Mouse (Mus musculus) ES-E14 (cell line): ENCODE measurements at regions not wholly inside any gene's neighbourhood (a gene's known extent, or its start where the extent isn't known, plus 50 kb on each side); places are given as distances from the start of the nearest gene placed in this dataset.

Source experiments
- CHD2 ChIP-seq: IDR thresholded peaks from 2 replicates; pipeline ENCODE4 v1.6.1; 2014; ENCODE audit warnings: mild to moderate bottlenecking, low read depth, low read length, inconsistent platforms
- HCFC1 ChIP-seq: IDR thresholded peaks from 2 replicates; pipeline ENCODE4 v1.6.1; 2012; ENCODE audit warnings: low read length, inconsistent platforms, borderline replicate concordance; ENCODE audit not compliant: insufficient read depth
- MAFK ChIP-seq: IDR thresholded peaks from 2 replicates; pipeline ENCODE4 v1.6.1; 2014; ENCODE audit warnings: mild to moderate bottlenecking, low read depth, low read length, inconsistent platforms; ENCODE audit not compliant: insufficient read depth
- ZC3H11A ChIP-seq: IDR thresholded peaks from 2 replicates; pipeline ENCODE4 v1.6.1; 2012; ENCODE audit warnings: low read depth, mild to moderate bottlenecking, inconsistent platforms, low read length, borderline replicate concordance
- ZNF384 ChIP-seq: IDR thresholded peaks from 2 replicates; pipeline ENCODE4 v1.6.1; 2012; ENCODE audit warnings: low read depth, low read length, inconsistent platforms

DNA sequence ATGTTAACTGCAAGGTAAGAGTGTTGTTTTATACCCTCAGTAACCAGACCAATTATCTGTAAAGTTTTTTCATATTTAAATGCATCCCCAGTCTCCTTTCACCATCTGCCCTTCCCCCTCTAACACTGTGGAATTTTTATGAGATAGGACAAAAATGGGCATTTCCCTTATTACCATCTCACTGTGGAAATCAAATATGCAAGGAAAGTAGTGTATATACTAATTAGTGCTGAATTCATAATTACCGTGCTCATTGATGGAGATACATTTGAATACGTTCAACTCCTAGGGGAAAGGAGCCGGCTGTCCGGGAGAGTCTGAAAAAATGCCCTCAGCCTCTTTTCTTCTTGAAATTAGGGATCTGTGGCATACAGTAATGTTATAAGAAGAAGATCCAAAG lies 394.4 kb upstream of the Mgmt start:
- TF ChIP-seq ZNF384 (no peak), HCFC1 (no peak), ZC3H11A (no peak), MAFK (no peak), CHD2 (no peak)
